Mouse (Mus musculus) heart, embryonic 12.5 days (tissue): ENCODE measurements around the gene Irs2. TPM values are rescaled to one million over a fixed set of nuclear protein-coding genes. Genes with fewer than 3 reads are reported as not detected.

Experiments
- ATAC-seq: fragments of 200-750 bp; cut with Nextera tagmentation; 2 replicates; pipeline ENCODE4 v1.8.0; 2017; ENCODE audit warnings: moderate TSS enrichment, moderate library complexity; ENCODE audit not compliant: insufficient number of reproducible peaks, low FRiP score
- H3K27ac ChIP-seq: fragments of 300-500 bp; sonication (generic); 2 replicates; pipeline ENCODE4 v1.5.1; 2016; ENCODE audit warnings: mild to moderate bottlenecking, moderate library complexity; ENCODE audit not compliant: poor library complexity, severe bottlenecking
- H3K27me3 ChIP-seq: fragments of 300-500 bp; sonication (generic); replicated peaks from 2 replicates; pipeline ENCODE4 v1.6.1; 2016; ENCODE audit warnings: mild to moderate bottlenecking, moderate library complexity
- H3K36me3 ChIP-seq: fragments of 300-500 bp; sonication (generic); 2 replicates; pipeline ENCODE4 v1.6.1; 2016; ENCODE audit warnings: mild to moderate bottlenecking, moderate library complexity
- H3K4me1 ChIP-seq: fragments of 300-500 bp; sonication (generic); replicated peaks from 2 replicates; pipeline ENCODE4 v1.6.1; 2016; ENCODE audit warnings: mild to moderate bottlenecking
- H3K4me2 ChIP-seq: fragments of 300-500 bp; sonication (generic); 2 replicates; pipeline ENCODE4 v1.6.1; 2016; ENCODE audit warnings: mild to moderate bottlenecking, moderate library complexity
- H3K4me3 ChIP-seq: fragments of 300-500 bp; sonication (generic); 2 replicates; pipeline ENCODE4 v1.5.1; 2016; ENCODE audit warnings: mild to moderate bottlenecking
- H3K9ac ChIP-seq: fragments of 300-500 bp; sonication (generic); 2 replicates; pipeline ENCODE4 v1.6.1; 2016; ENCODE audit warnings: mild to moderate bottlenecking, moderate library complexity
- H3K9me3 ChIP-seq: fragments of 300-500 bp; sonication (generic); replicated peaks from 2 replicates; pipeline ENCODE4 v1.6.1; 2016; ENCODE audit warnings: mild to moderate bottlenecking, moderate library complexity
- WGBS: fragments of 180-500 bp; shearing (Covaris S2); methylation state at CpG from one replicate; pipeline ENCODE4 v1.1.7; 2016; 5-methylcytosine and 5-hydroxymethylcytosine counted together
- polyA plus RNA-seq: library from polyadenylated mRNA; unstranded; fragments of >200 nt; fragmentation: Nextera tagmentation; extraction: Ambion mirVana; gene quantifications from 2 replicates; pipeline ENCODE4 v1.2.1, GENCODE M21; 2016

Irs2 gene
- polyA plus RNA-seq, 1 experiment from 2014 or later, result 6.2 TPM

GRCm38 (mm10) chr8:11001062-11001549, 7.2 kb downstream of the Irs2 start:
- Histone ChIP-seq H3K4me3 (peak overlapping the region; percentile 34), H3K27ac (peak overlapping the region; percentile 74), H3K4me2 (peak overlapping the region; percentile 93), H3K9ac (peak overlapping the region; percentile 62; the same call in 1 of the 2 replicates), H3K9me3 (no peaks in the 10 kb centered on the region), H3K36me3 (peaks cover 20% of the 10 kb centered on the region), H3K27me3 (no peaks in the 10 kb centered on the region), H3K4me1 (peaks cover 87% of the 10 kb centered on the region)
- 1% methylated on average over 6 of the region's 6 CpGs for whole genome bisulfite sequencing
- ATAC-seq, result peak; percentile 41; the same call in 1 of the 2 replicates

DNA sequence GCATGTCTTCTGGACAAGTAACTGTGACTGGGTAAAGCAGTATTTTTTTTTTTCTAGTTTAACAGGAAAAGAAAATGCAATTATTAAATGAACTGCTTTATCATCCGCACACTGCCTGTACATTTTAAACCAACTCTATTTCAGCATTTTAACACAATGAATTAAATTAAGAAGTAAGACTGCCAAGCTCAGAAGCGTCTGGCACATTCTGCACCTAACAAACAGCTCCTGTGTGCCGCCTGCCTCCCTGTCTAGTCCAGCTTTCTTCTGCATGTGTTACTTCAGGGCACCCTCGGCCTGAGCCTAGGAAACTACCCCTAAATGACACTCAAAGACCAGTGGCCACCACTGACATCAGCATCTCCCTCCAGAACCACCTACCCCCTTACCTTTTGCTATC, 8.7 kb downstream of the Irs2 start:
- Histone ChIP-seq H3K4me3 (no peak overlapping the region), H3K9me3 (no peaks in the 10 kb centered on the region), H3K9ac (no peak overlapping the region), H3K4me2 (peak overlapping the region; percentile 20; the same call in 1 of the 2 replicates), H3K27ac (no peak overlapping the region), H3K27me3 (no peaks in the 10 kb centered on the region), H3K4me1 (peaks cover 87% of the 10 kb centered on the region), H3K36me3 (peaks cover 7% of the 10 kb centered on the region)
- ATAC-seq, result no peak
- 76% methylated on average over 4 of the region's 4 CpGs for WGBS

DNA sequence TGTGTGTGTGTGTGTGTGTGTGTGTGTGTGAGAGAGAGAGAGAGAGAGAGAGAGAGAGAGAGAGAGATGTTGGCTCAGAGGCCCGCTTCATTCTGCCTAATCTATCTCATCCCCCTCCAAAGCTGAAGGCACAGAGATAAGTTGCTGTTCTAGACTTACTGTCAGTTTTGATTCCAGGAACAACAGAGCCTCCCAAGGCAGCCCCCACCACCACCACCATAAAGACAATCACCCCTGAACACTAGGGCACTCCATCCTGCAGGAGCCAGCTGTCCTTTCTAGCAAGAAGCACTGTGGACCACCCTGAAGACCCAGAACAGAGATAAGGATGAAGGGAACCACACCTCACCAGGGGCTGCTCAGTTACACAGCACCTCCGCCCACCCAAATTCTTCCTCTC, 12.0 kb downstream of the Irs2 start:
- peaks cover 20% of the 10 kb centered on the region for H3K36me3 ChIP-seq
- H3K27ac ChIP-seq, result peak overlapping the region; percentile 52
- peaks cover 77% of the 10 kb centered on the region for H3K4me1 ChIP-seq
- H3K27me3 ChIP-seq, result no peaks in the 10 kb centered on the region
- no peak overlapping the region for H3K4me3 ChIP-seq
- H3K9ac ChIP-seq, result peak overlapping the region; percentile 12; the same call in 1 of the 2 replicates
- peak overlapping the region; percentile 27; the same call in 1 of the 2 replicates for H3K4me2 ChIP-seq
- H3K9me3 ChIP-seq, result no peaks in the 10 kb centered on the region
- 50% methylated on average over 2 of the region's 2 CpGs for WGBS
- ATAC-seq, result no peak

DNA sequence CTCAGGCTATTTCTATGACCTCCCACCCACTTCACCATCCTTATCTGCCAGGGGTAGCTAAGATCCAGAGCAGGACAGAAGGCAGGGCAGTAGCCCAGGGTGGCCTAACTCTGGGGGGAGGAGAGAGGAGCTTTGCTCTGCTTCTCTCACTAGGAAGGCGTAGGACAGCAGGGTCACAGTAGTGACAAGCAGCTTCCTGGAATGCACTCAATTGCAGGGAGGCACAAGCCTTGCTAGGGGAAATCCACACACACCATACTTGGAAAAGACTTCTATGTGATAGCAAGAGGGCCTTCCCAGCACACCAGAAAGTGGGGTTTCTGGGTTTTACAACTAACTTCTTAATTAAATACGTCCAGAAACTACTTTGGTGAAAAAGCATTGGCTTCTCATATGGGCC, 12.5 kb downstream of the Irs2 start:
- peak overlapping the region; percentile 12; the same call in 1 of the 2 replicates for H3K9ac ChIP-seq
- H3K4me1 ChIP-seq, result peaks cover 77% of the 10 kb centered on the region
- H3K4me2 ChIP-seq, result peak overlapping the region; percentile 27; the same call in 1 of the 2 replicates
- peaks cover 20% of the 10 kb centered on the region for H3K36me3 ChIP-seq
- no peak overlapping the region for H3K4me3 ChIP-seq
- WGBS, result 16% methylated on average over 2 of the region's 2 CpGs
- peak; percentile 44; the same call in 1 of the 2 replicates for ATAC-seq
- H3K27ac ChIP-seq, result peak overlapping the region; percentile 52
- H3K27me3 ChIP-seq, result no peaks in the 10 kb centered on the region
- no peaks in the 10 kb centered on the region for H3K9me3 ChIP-seq

GRCm38 (mm10) chr8:10994390-10994954, 13.8 kb downstream of the Irs2 start:
- Histone ChIP-seq H3K27me3 (no peaks in the 10 kb centered on the region), H3K9me3 (no peaks in the 10 kb centered on the region), H3K27ac (no peak overlapping the region), H3K4me1 (peaks cover 74% of the 10 kb centered on the region), H3K4me2 (no peak overlapping the region), H3K36me3 (peaks cover 20% of the 10 kb centered on the region), H3K4me3 (no peak overlapping the region), H3K9ac (0 out of 2 replicates have a peak overlapping the region, but pooled peaks have one; percentile 0)
- ATAC-seq, result no peak
- WGBS, result 82% methylated on average over 6 of the region's 6 CpGs

DNA sequence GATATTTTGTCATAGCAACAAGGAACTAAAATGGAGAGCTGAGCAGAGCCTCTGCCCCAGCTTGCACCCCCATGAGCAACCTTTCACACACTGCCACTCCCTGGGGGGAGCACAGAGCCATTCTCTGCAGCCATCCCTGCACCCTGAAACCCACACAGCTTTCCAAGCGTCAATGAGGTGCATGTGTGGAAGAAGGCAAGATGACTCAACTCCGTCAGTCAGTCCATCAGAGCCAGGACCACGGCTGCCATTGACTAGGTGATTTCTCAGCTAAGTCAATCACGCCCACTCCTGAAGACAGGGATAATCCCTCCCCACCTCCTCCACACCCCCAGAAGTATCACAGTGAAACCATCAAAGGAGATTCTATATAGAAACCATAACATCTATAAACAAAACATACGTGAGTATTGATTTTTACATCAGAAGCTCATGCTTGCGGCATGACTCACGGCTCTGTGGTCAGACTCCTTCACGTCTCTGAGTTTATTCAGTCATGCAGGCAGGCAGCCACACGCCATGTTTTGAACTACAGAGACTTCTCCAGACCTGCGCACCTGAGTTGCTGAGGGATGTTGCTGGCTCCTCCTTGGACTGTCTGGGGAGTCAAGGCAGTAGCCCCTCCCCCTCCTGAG, 14.6 kb downstream of the Irs2 start:
- Histone ChIP-seq H3K36me3 (peaks cover 19% of the 10 kb centered on the region), H3K9ac (no peak overlapping the region), H3K9me3 (no peaks in the 10 kb centered on the region), H3K4me1 (peaks cover 80% of the 10 kb centered on the region), H3K27me3 (no peaks in the 10 kb centered on the region), H3K4me3 (no peak overlapping the region), H3K27ac (no peak overlapping the region), H3K4me2 (no peak overlapping the region)
- WGBS, result 87% methylated on average over 10 of the region's 10 CpGs
- no peak for ATAC-seq

DNA sequence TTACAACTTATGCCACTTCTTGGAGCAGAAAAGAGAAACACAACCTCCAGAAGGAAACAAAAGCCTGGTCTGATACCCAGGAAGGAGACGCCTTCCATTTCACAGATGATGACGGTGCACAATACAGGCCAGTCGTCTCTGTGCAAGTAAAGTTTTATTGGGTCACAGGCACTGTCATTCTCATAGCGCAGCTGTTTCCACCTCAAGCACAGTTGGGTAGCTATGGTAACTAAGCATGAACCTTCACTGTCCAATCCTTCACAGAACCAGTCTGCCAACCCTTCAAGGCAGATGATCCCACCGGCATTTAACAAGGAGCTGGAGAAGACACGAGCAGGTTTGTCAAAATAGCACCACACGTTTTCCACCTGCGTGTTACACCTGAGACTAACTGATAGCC, 16.2 kb downstream of the Irs2 start:
- Histone ChIP-seq H3K36me3 (peaks cover 15% of the 10 kb centered on the region), H3K4me1 (peaks cover 83% of the 10 kb centered on the region), H3K9ac (no peak overlapping the region), H3K9me3 (no peaks in the 10 kb centered on the region), H3K27me3 (no peaks in the 10 kb centered on the region), H3K27ac (no peak overlapping the region), H3K4me3 (no peak overlapping the region), H3K4me2 (no peak overlapping the region)
- no peak for ATAC-seq
- WGBS, result 81% methylated on average over 8 of the region's 8 CpGs

- 0 out of 2 replicates have a peak overlapping the region, but pooled peaks have one; percentile 37 for H3K9ac ChIP-seq
- peaks cover 23% of the 10 kb centered on the region for H3K36me3 ChIP-seq
- H3K4me3 ChIP-seq, result no peak overlapping the region
- peak overlapping the region; percentile 6; the same call in 1 of the 2 replicates for H3K4me2 ChIP-seq
- no peak for ATAC-seq
- H3K4me1 ChIP-seq, result peaks cover 76% of the 10 kb centered on the region
- no peaks in the 10 kb centered on the region for H3K27me3 ChIP-seq
- H3K27ac ChIP-seq, result no peak overlapping the region
- WGBS, result 84% methylated on average over 2 of the region's 2 CpGs
- no peaks in the 10 kb centered on the region for H3K9me3 ChIP-seq
These were observed 16.9 kb downstream of the Irs2 start for GRCm38 (mm10) chr8:10991323-10991722.

DNA sequence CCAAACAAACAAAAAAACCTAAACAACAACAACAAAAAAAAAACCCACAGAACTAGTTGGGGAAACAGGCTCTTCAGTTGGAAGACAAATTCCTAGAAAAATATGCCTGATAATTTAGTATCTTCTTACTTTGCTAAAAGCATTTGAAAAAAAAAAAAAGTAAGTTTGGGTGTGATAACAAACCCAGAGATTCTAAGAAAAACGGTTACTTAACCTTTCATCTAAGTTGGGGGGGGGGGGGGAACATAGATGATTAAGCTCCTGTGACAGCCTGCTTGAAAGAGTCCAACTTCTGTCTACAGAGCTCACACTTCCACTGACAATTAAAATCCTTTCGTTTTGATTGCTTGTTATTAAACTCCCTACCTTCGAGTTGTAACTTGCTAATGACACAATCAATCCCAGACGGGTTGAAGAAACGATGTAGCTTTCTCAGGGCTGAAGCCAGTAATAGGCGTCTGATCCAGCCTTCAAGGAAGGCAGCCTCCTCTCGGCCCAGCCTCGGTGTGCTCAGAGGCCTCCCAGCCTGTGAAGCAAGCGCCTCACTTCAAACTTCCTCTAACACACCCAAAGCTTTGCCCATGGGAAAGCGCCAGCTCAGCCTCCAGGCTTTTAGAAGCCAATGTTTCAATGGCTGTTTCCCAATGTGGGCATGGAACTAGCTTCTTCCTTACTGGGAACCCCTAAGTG, 17.7 kb downstream of the Irs2 start:
- no peak for ATAC-seq
- no peak overlapping the region for H3K4me3 ChIP-seq
- 0 out of 2 replicates have a peak overlapping the region, but pooled peaks have one; percentile 6 for H3K4me2 ChIP-seq
- H3K36me3 ChIP-seq, result peaks cover 30% of the 10 kb centered on the region
- H3K4me1 ChIP-seq, result peaks cover 71% of the 10 kb centered on the region
- no peaks in the 10 kb centered on the region for H3K9me3 ChIP-seq
- WGBS, result 49% methylated on average over 10 of the region's 10 CpGs
- H3K27me3 ChIP-seq, result no peaks in the 10 kb centered on the region
- H3K27ac ChIP-seq, result no peak overlapping the region
- H3K9ac ChIP-seq, result 0 out of 2 replicates have a peak overlapping the region, but pooled peaks have one; percentile 37

GRCm38 (mm10) chr8:10989946-10990345, 18.3 kb downstream of the Irs2 start:
- H3K9me3 ChIP-seq, result no peaks in the 10 kb centered on the region
- H3K9ac ChIP-seq, result no peak overlapping the region
- ATAC-seq, result no peak
- no peaks in the 10 kb centered on the region for H3K27me3 ChIP-seq
- H3K27ac ChIP-seq, result no peak overlapping the region
- no peak overlapping the region for H3K4me3 ChIP-seq
- no peak overlapping the region for H3K4me2 ChIP-seq
- H3K36me3 ChIP-seq, result peaks cover 35% of the 10 kb centered on the region
- peaks cover 64% of the 10 kb centered on the region for H3K4me1 ChIP-seq
- 89% methylated on average over 3 of the region's 3 CpGs for WGBS

- Histone ChIP-seq H3K9me3 (no peaks in the 10 kb centered on the region), H3K27ac (no peak overlapping the region), H3K4me2 (no peak overlapping the region), H3K9ac (no peak overlapping the region), H3K4me3 (no peak overlapping the region), H3K27me3 (no peaks in the 10 kb centered on the region), H3K4me1 (peaks cover 41% of the 10 kb centered on the region), H3K36me3 (peaks cover 28% of the 10 kb centered on the region)
- no peak for ATAC-seq
- 92% methylated on average over 17 of the region's 17 CpGs for WGBS
These were observed 21.6 kb downstream of the Irs2 start for GRCm38 (mm10) chr8:10986638-10987037.
